Mouse (Mus musculus): ENCODE measurements around the gene Pdpk1. TPM values are rescaled to one million over a fixed set of nuclear protein-coding genes. Genes with fewer than 3 reads are reported as not detected.

The Pdpk1 gene
- total and polyA plus RNA-seq, 3 experiments: 18.3 to 26.9 (median 19.0) TPM

DNA sequence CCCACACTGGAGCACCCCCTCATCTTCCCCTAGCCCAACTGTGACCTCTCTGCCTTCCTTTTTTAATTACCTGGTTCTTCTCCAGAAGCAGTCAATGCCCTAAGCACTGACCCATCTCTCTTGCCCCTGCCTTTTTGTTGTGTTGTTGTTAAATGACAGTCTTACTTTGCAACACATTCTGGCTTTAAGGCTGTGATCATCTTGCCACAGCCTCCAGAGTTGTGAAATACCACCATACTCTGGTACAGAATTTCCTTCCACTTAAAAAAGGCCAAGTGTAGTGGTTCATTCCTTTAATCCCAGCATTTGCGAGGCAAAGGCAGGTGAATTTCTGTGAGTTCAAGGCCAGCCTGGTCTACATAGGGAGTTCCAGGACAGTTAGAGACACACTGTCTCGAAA lies 40.2 kb upstream of the Pdpk1 start:
- Histone ChIP-seq H3K4me3 (ENCODE audit: control insufficient read depth in 1 of 2, insufficient read depth in 1 of 2, low read depth in 2 of 2, low read length in 2 of 2) (no peak overlapping the region), H3K36me3 (ENCODE audit: control insufficient read depth in 1 of 2, insufficient read depth in 2 of 2, low read length in 2 of 2) (peaks cover 0 to 7% of the 10 kb centered on the region in 2 experiments; a peak in 1 of 4 replicates), H3K4me1 (ENCODE audit: control insufficient read depth in 1 of 2, insufficient read depth in 2 of 2, low read length in 2 of 2) (no peaks in the 10 kb centered on the region; a peak in 1 of 4 replicates), H3K27ac (ENCODE audit: control insufficient read depth, low read depth, low read length) (no peak overlapping the region), H3K79me2 (ENCODE audit: control insufficient read depth, insufficient read depth, low read length, poor library complexity) (peaks cover 3% of the 10 kb centered on the region), H3K27me3 (ENCODE audit: control insufficient read depth in 1 of 2, insufficient read depth in 2 of 2, low read length in 2 of 2) (no peaks in the 10 kb centered on the region), H3K9ac (ENCODE audit: control insufficient read depth, low read depth, low read length, poor library complexity, severe bottlenecking) (no peak overlapping the region), H3K9me3 (replicated peaks; ENCODE audit: insufficient read depth, low read length) (no peaks in the 10 kb centered on the region)
- DNase-seq (ENCODE audit: low read depth, low spot score): no peak
- TF ChIP-seq POLR2A (IDR thresholded peaks at IDR 0.05; ENCODE audit: control insufficient read depth in 1 of 2, insufficient read depth in 1 of 2, low read depth in 1 of 2, low read length in 2 of 2, poor library complexity in 1 of 2): no peak
- no peak for TF ChIP-seq MYB (IDR thresholded peaks at IDR 0.05; ENCODE audit: low read depth, low read length)
- TF ChIP-seq BHLHE40 (IDR thresholded peaks at IDR 0.05; ENCODE audit: borderline replicate concordance, low read depth, low read length): no peak
- TF ChIP-seq USF1 (IDR thresholded peaks at IDR 0.05; ENCODE audit: low read depth, low read length): no peak
- no peak for TF ChIP-seq TBP (IDR thresholded peaks at IDR 0.05; ENCODE audit: low read depth, low read length)
- no peak for TF ChIP-seq POLR2AphosphoS5 (IDR thresholded peaks at IDR 0.05; ENCODE audit: borderline replicate concordance, low read depth, low read length)
- no peak for TF ChIP-seq TCF12 (IDR thresholded peaks at IDR 0.05; ENCODE audit: low read depth, low read length)
- TF ChIP-seq GATA1 (IDR thresholded peaks at IDR 0.05; ENCODE audit: low read depth, low read length): no peak
- TF ChIP-seq UBTF (IDR thresholded peaks at IDR 0.05; ENCODE audit: borderline replicate concordance, insufficient read depth, low read depth, low read length): no peak
- TF ChIP-seq MXI1 (IDR thresholded peaks at IDR 0.05; ENCODE audit: low read depth, low read length): no peak
- TF ChIP-seq CTCF (IDR thresholded peaks at IDR 0.05 in 2 of 3, conservative IDR thresholded peaks at IDR 0.05 in 1 of 3; ENCODE audit: control insufficient read depth in 1 of 3, insufficient read depth in 1 of 3, low read depth in 2 of 3, low read length in 3 of 3, poor library complexity in 1 of 3, severe bottlenecking in 1 of 3): no peak

DNA sequence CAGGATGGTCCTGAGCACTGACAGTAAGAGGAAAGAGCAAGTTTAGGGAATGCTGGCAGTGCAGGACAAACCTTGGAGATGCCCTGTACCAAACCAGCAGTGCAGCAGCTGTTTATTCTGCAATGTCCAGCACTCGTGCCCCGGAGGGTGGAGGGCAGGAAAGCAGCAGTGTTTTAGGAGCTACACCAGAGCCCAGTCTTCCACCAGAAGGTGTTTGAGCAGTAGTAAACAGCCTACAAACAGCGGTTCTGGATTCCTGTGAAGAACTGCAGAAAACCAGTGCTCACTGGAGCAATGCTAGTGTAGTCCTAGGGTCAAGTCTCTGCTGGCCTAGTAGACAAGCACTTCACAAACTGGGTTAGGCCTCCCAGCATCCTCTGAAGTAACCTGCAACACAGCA lies 23.5 kb upstream of the Pdpk1 start:
- no peak overlapping the region for H3K27ac ChIP-seq (ENCODE audit: control insufficient read depth, low read depth, low read length)
- no peak overlapping the region for H3K9ac ChIP-seq (ENCODE audit: control insufficient read depth, low read depth, low read length, poor library complexity, severe bottlenecking)

More for the DNA sequence above, 23.5 kb upstream of the Pdpk1 start:
- peaks cover 11 to 23% of the 10 kb centered on the region in 2 experiments for H3K4me1 ChIP-seq (ENCODE audit: control insufficient read depth in 1 of 2, insufficient read depth in 2 of 2, low read length in 2 of 2)
- no peak for TF ChIP-seq CHD2 (IDR thresholded peaks at IDR 0.05; ENCODE audit: low read length)
- TF ChIP-seq JUND (IDR thresholded peaks at IDR 0.05; ENCODE audit: low read depth, low read length): no peak
- no peak for TF ChIP-seq CHD1 (IDR thresholded peaks at IDR 0.05; ENCODE audit: low read depth, low read length)
- TF ChIP-seq ZMIZ1 (IDR thresholded peaks at IDR 0.05; ENCODE audit: low read depth, low read length): no peak
- no peak for TF ChIP-seq MYB (IDR thresholded peaks at IDR 0.05; ENCODE audit: low read depth, low read length)
- no peak for TF ChIP-seq TCF12 (IDR thresholded peaks at IDR 0.05; ENCODE audit: low read depth, low read length)
- no peak for TF ChIP-seq TBP (IDR thresholded peaks at IDR 0.05; ENCODE audit: low read depth, low read length)
- TF ChIP-seq GABPA (IDR thresholded peaks at IDR 0.05; ENCODE audit: low read depth, low read length): no peak
- no peak for TF ChIP-seq KAT2A (conservative IDR thresholded peaks at IDR 0.05; ENCODE audit: low read depth, low read length)
- TF ChIP-seq UBTF (IDR thresholded peaks at IDR 0.05; ENCODE audit: borderline replicate concordance, insufficient read depth, low read depth, low read length): no peak
- TF ChIP-seq POLR2AphosphoS5 (IDR thresholded peaks at IDR 0.05; ENCODE audit: borderline replicate concordance, low read depth, low read length): no peak
- no peak for TF ChIP-seq NRF1 (IDR thresholded peaks at IDR 0.05; ENCODE audit: insufficient read depth, low read depth, low read length, poor library complexity, severe bottlenecking)
- TF ChIP-seq RAD21 (IDR thresholded peaks at IDR 0.05; ENCODE audit: low read depth, low read length): no peak
- TF ChIP-seq SIN3A (IDR thresholded peaks at IDR 0.05; ENCODE audit: low read length): no peak
- no peak for TF ChIP-seq MAX (IDR thresholded peaks at IDR 0.05; ENCODE audit: low read length)
- no peak for TF ChIP-seq ZNF384 (IDR thresholded peaks at IDR 0.05; ENCODE audit: low read depth, low read length)
- TF ChIP-seq MAFK (IDR thresholded peaks at IDR 0.05; ENCODE audit: borderline replicate concordance, low read depth, low read length): no peak
- no peak for TF ChIP-seq E2F4 (IDR thresholded peaks at IDR 0.05; ENCODE audit: borderline replicate concordance, low read depth, low read length)
- no peak for TF ChIP-seq ELF1 (IDR thresholded peaks at IDR 0.05; ENCODE audit: low read depth, low read length)
- no peaks in the 10 kb centered on the region for H3K27me3 ChIP-seq (ENCODE audit: control insufficient read depth in 1 of 2, insufficient read depth in 2 of 2, low read length in 2 of 2)
- H3K36me3 ChIP-seq (ENCODE audit: control insufficient read depth in 1 of 2, insufficient read depth in 2 of 2, low read length in 2 of 2): peaks cover 0 to 20% of the 10 kb centered on the region in 2 experiments; a peak in 2 of 4 replicates
- H3K79me2 ChIP-seq (ENCODE audit: control insufficient read depth, insufficient read depth, low read length, poor library complexity): peaks cover 8% of the 10 kb centered on the region; the same call in 1 of the 2 replicates
- no peak overlapping the region for H3K4me3 ChIP-seq (ENCODE audit: control insufficient read depth in 1 of 2, insufficient read depth in 1 of 2, low read depth in 2 of 2, low read length in 2 of 2)
- DNase-seq (ENCODE audit: low read depth, low spot score): no peak
- no peaks in the 10 kb centered on the region for H3K9me3 ChIP-seq (replicated peaks; ENCODE audit: insufficient read depth, low read length)
